Mouse (Mus musculus) testis, adult 2 months (tissue): ENCODE measurements around the gene Srsf1.

ENCODE experiments used
- CTCF ChIP-seq: fragments of 200-500 bp; IDR thresholded peaks from 2 replicates; pipeline ENCODE4 v1.5.1; 2012; ENCODE audit warnings: low read depth, mild to moderate bottlenecking, inconsistent platforms, low read length, moderate library complexity; ENCODE audit not compliant: control insufficient read depth, insufficient read depth, insufficient replicate concordance
- POLR2A ChIP-seq: fragments of 200-500 bp; IDR thresholded peaks from 2 replicates; pipeline ENCODE4 v1.6.1; 2012; ENCODE audit warnings: low read depth, mild to moderate bottlenecking, inconsistent platforms, low read length, moderate library complexity; ENCODE audit not compliant: control insufficient read depth

DNA sequence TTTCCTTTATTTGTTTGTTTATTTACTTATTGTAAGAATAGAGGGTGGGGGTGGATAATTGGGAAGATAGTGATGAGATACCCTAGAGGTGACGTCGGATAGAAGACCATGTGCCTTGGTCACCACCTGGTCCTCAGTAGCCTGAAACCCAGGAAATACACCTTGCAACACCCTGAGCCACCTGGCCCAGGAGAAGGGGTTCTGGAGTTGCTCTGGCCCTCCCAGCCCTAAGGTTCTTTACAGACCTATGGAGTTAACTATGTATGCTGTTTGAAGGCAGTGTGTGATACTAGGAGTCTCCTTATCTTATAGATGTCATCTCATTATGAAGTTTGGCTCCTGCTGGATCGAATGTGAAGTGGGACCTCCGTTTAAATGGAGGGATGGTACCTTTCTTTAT lies 53.0 kb downstream of the Srsf1 start:
- TF ChIP-seq CTCF = no peak
- no peak for TF ChIP-seq POLR2A
